Comparison of ENCODE assay signal across 12 mouse cellular contexts in the genomic region with DNA sequence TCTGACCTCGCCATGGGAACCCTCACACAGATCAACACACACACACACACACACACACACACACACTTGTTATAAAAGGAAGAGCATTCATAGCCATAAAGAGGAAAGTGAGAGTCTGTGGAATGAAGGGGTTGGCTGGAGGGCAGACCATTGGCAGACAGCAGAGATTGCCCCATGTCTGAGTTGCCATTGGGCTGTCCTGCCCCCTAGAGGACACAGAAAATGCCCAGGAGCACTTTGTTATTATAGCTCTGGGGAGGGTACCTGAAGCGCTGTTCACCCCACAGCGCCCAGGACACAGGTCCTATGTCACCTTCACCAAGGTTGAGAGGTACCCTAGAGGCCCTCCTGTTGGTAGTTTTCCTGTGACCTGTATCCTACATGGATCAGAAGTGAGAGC.
DNase-seq lines count a peak whose midpoint lies in the region; ATAC-seq and TF ChIP-seq lines count a peak whose summit lies in the region.
"Had no signal": no experiment of that assay in that cellular context is flagged by ENCODE, and none has a peak within 500 bp of the region (broad histone marks: within the 10 kb centered on the region; RNA-seq: fewer than 3 reads in every experiment).

No protein-coding gene starts in this region.

- no peaks in the 10 kb centered on the region for H3K9me3 ChIP-seq in liver, postnatal 0 days (ENCODE audit: low read length)
- no peaks in the 10 kb centered on the region for H3K9me3 ChIP-seq in liver, embryonic 11.5 days (ENCODE audit: control insufficient read depth, low read length)
- H3K9me3 ChIP-seq in stomach, postnatal 0 days (ENCODE audit: control insufficient read depth, low read length), result no peaks in the 10 kb centered on the region
- peaks cover 3% of the 10 kb centered on the region; the same call in 1 of the 2 replicates for H3K9me3 ChIP-seq in forebrain, postnatal 0 days (ENCODE audit: low read length)
- H3K9me3 ChIP-seq: neural tube, embryonic 13.5 days had no signal

- no peak for ATAC-seq in liver, postnatal 0 days
- no peak for ATAC-seq in liver, embryonic 11.5 days (replicated peaks; ENCODE audit: low FRiP score)
- peak; percentile 65 for ATAC-seq in activated CD4-positive, CD25-positive, alpha-beta regulatory T cell, adult 4 months
- ATAC-seq in stomach, postnatal 0 days (ENCODE audit: low FRiP score, low TSS enrichment), result no peak
- no peak for ATAC-seq in forebrain, postnatal 0 days
- no peak for ATAC-seq in cerebellum, adult (ENCODE audit: insufficient number of reproducible peaks, low FRiP score, low TSS enrichment)
- ATAC-seq: intestine, embryonic 16.5 days had no signal

- 77% methylated on average over 3 of the region's 3 CpGs for WGBS in liver, postnatal 0 days (ENCODE audit: insufficient replicate concordance)
- 80% methylated on average over 3 of the region's 3 CpGs for WGBS in liver, embryonic 11.5 days
- WGBS in stomach, postnatal 0 days, result 72% methylated on average over 3 of the region's 3 CpGs
- 89% methylated on average over 3 of the region's 3 CpGs for WGBS in forebrain, postnatal 0 days

- DNase-seq in liver, postnatal 0 days, result peak; percentile 27
- DNase-seq in liver, embryonic 11.5 days (ENCODE audit: low spot score), result no peak
- peak; percentile 59 for DNase-seq in induced T-regulatory cell, adult 2 months (ENCODE audit: low read depth)
- no peak for DNase-seq in stomach, postnatal 0 days (ENCODE audit: low spot score)
- DNase-seq in forebrain, postnatal 0 days, result no peak
- DNase-seq in frontal cortex, postnatal 10 days (ENCODE audit: low spot score in 2 of 2), result no peak
- DNase-seq: cerebellum, postnatal 14 days had no signal

- no peaks in the 10 kb centered on the region for H3K36me3 ChIP-seq in liver, postnatal 0 days (replicated peaks; ENCODE audit: insufficient read depth, low read length)
- H3K36me3 ChIP-seq in liver, embryonic 11.5 days (ENCODE audit: control insufficient read depth, insufficient read depth, low read length), result no peaks in the 10 kb centered on the region
- H3K36me3 ChIP-seq in stomach, postnatal 0 days (ENCODE audit: control insufficient read depth, insufficient read depth, low read length), result no peaks in the 10 kb centered on the region
- no peaks in the 10 kb centered on the region for H3K36me3 ChIP-seq in forebrain, postnatal 0 days (ENCODE audit: insufficient read depth)
- H3K36me3 ChIP-seq: heart, embryonic 12.5 days; neural tube, embryonic 13.5 days had no signal

- peak; percentile 56 for TF ChIP-seq CTCF in liver, postnatal 0 days (IDR thresholded peaks at IDR 0.05; ENCODE audit: low read depth)
- peak; percentile 31 for TF ChIP-seq CTCF in stomach, postnatal 0 days (IDR thresholded peaks at IDR 0.05; ENCODE audit: low read depth)
- TF ChIP-seq CTCF in forebrain, postnatal 0 days (IDR thresholded peaks at IDR 0.05; ENCODE audit: low read depth), result no peak

- H3K4me2 ChIP-seq in liver, postnatal 0 days (ENCODE audit: low read depth, low read length), result no peak overlapping the region
- no peak overlapping the region for H3K4me2 ChIP-seq in liver, embryonic 11.5 days
- no peak overlapping the region for H3K4me2 ChIP-seq in stomach, postnatal 0 days (replicated peaks; ENCODE audit: low read depth)
- H3K4me2 ChIP-seq in forebrain, postnatal 0 days (ENCODE audit: low read depth), result no peak overlapping the region
- H3K4me2 ChIP-seq: heart, embryonic 12.5 days; neural tube, embryonic 13.5 days had no signal

- peaks cover 5% of the 10 kb centered on the region for H3K4me1 ChIP-seq in liver, postnatal 0 days (ENCODE audit: insufficient read depth)
- H3K4me1 ChIP-seq in liver, embryonic 11.5 days (replicated peaks; ENCODE audit: control insufficient read depth, insufficient read depth, low read length), result no peaks in the 10 kb centered on the region
- no peaks in the 10 kb centered on the region for H3K4me1 ChIP-seq in stomach, postnatal 0 days (replicated peaks; ENCODE audit: control insufficient read depth, insufficient read depth)
- H3K4me1 ChIP-seq in forebrain, postnatal 0 days (ENCODE audit: insufficient read depth), result no peaks in the 10 kb centered on the region
- H3K4me1 ChIP-seq: heart, embryonic 12.5 days; neural tube, embryonic 13.5 days had no signal

- TF ChIP-seq EP300 in liver, postnatal 0 days (IDR thresholded peaks at IDR 0.05; ENCODE audit: low read depth), result no peak
- no peak for TF ChIP-seq EP300 in stomach, postnatal 0 days (optimal IDR thresholded peaks at IDR 0.05)

- no peak overlapping the region for H3K9ac ChIP-seq in liver, postnatal 0 days (replicated peaks)
- H3K9ac ChIP-seq in liver, embryonic 11.5 days (ENCODE audit: low read depth, low read length), result no peak overlapping the region
- no peak overlapping the region for H3K9ac ChIP-seq in stomach, postnatal 0 days (ENCODE audit: low read length)
- H3K9ac ChIP-seq in forebrain, postnatal 0 days, result no peak overlapping the region
- H3K9ac ChIP-seq: heart, embryonic 12.5 days; neural tube, embryonic 13.5 days had no signal

- no peak overlapping the region for H3K27ac ChIP-seq in liver, postnatal 0 days (ENCODE audit: low read depth)
- H3K27ac ChIP-seq in liver, embryonic 11.5 days (ENCODE audit: low read depth, low read length), result no peak overlapping the region
- no peak overlapping the region for H3K27ac ChIP-seq in stomach, postnatal 0 days (replicated peaks)
- no peak overlapping the region for H3K27ac ChIP-seq in forebrain, postnatal 0 days (ENCODE audit: low read depth, low read length)
- H3K27ac ChIP-seq: neural tube, embryonic 13.5 days had no signal

- no peak overlapping the region for H3K4me3 ChIP-seq in liver, postnatal 0 days (ENCODE audit: low read depth, low read length)
- H3K4me3 ChIP-seq in liver, embryonic 11.5 days (ENCODE audit: low read depth, low read length), result no peak overlapping the region
- no peak overlapping the region for H3K4me3 ChIP-seq in stomach, postnatal 0 days (ENCODE audit: low read depth, low read length)
- no peak overlapping the region for H3K4me3 ChIP-seq in forebrain, postnatal 0 days (ENCODE audit: low read depth, low read length)
- H3K4me3 ChIP-seq: heart, embryonic 12.5 days; neural tube, embryonic 13.5 days had no signal

- H3K27me3 ChIP-seq in liver, postnatal 0 days (ENCODE audit: insufficient read depth, low read length), result no peaks in the 10 kb centered on the region
- H3K27me3 ChIP-seq in liver, embryonic 11.5 days (replicated peaks; ENCODE audit: control insufficient read depth, insufficient read depth, low read length), result no peaks in the 10 kb centered on the region
- no peaks in the 10 kb centered on the region for H3K27me3 ChIP-seq in stomach, postnatal 0 days (ENCODE audit: control insufficient read depth, insufficient read depth, low read length)
- H3K27me3 ChIP-seq in forebrain, postnatal 0 days (ENCODE audit: insufficient read depth, low read length), result no peaks in the 10 kb centered on the region
- H3K27me3 ChIP-seq: heart, embryonic 12.5 days; neural tube, embryonic 13.5 days had no signal

Comparison
In these comparisons a context has a peak if more than half of its experiments do, and no peak if none do; other contexts are left out.
1. DNase-seq: peak in liver, postnatal 0 days (single experiment) and induced T-regulatory cell, adult 2 months (single experiment); none in liver, embryonic 11.5 days (single experiment), stomach, postnatal 0 days (single experiment), forebrain, postnatal 0 days (single experiment) and frontal cortex, postnatal 10 days (0 of 2).